Mouse (Mus musculus) limb, embryonic 13.5 days (tissue): Measurements from ENCODE around the gene Ide. TPM values are rescaled to one million over a fixed set of nuclear protein-coding genes. Genes with fewer than 3 reads are reported as not detected.

Experiments used
- ATAC-seq: fragments of 200-750 bp; cut with Nextera tagmentation; 2 replicates; pipeline ENCODE4 v1.8.0; 2017; ENCODE audit warnings: low read depth, moderate number of reproducible peaks, moderate TSS enrichment; ENCODE audit not compliant: low FRiP score
- H3K27ac ChIP-seq: fragments of 300-500 bp; sonication (generic); 2 replicates; pipeline ENCODE4 v1.5.1; 2015; ENCODE audit warnings: inconsistent platforms, mild to moderate bottlenecking, moderate library complexity
- H3K27me3 ChIP-seq: fragments of 300-500 bp; sonication (generic); 2 replicates; pipeline ENCODE4 v1.6.1; 2015; ENCODE audit warnings: mild to moderate bottlenecking, inconsistent platforms
- H3K36me3 ChIP-seq: fragments of 300-500 bp; sonication (generic); 2 replicates; pipeline ENCODE4 v1.6.1; 2015; ENCODE audit warnings: inconsistent platforms, mild to moderate bottlenecking, moderate library complexity
- H3K4me1 ChIP-seq: fragments of 300-500 bp; sonication (generic); 2 replicates; pipeline ENCODE4 v1.6.1; 2015; ENCODE audit warnings: inconsistent platforms
- H3K4me2 ChIP-seq: fragments of 300-500 bp; sonication (generic); replicated peaks from 2 replicates; pipeline ENCODE4 v1.6.1; 2015; ENCODE audit warnings: inconsistent platforms, mild to moderate bottlenecking, moderate library complexity
- H3K4me3 ChIP-seq: fragments of 300-500 bp; sonication (generic); 2 replicates; pipeline ENCODE4 v1.5.1; 2015; ENCODE audit warnings: moderate library complexity, mild to moderate bottlenecking, inconsistent platforms
- H3K9ac ChIP-seq: fragments of 300-500 bp; sonication (generic); 2 replicates; pipeline ENCODE4 v1.6.1; 2015; ENCODE audit warnings: mild to moderate bottlenecking, inconsistent platforms
- H3K9me3 ChIP-seq: fragments of 300-500 bp; sonication (generic); 2 replicates; pipeline ENCODE4 v1.6.1; 2016; ENCODE audit warnings: inconsistent platforms
- WGBS: fragments of 180-500 bp; shearing (Covaris S2); methylation state at CpG from one replicate; pipeline ENCODE4 v1.1.7; 2015; 5-methylcytosine and 5-hydroxymethylcytosine counted together
- polyA plus RNA-seq: library from polyadenylated mRNA; unstranded; fragments of >200 nt; fragmentation: Nextera tagmentation; extraction: Ambion mirVana; gene quantifications from 2 replicates; pipeline ENCODE4 v1.2.1, GENCODE M21; 2015

Ide gene
- polyA plus RNA-seq, 1 experiment from 2014 or later, result 36.5 TPM

DNA sequence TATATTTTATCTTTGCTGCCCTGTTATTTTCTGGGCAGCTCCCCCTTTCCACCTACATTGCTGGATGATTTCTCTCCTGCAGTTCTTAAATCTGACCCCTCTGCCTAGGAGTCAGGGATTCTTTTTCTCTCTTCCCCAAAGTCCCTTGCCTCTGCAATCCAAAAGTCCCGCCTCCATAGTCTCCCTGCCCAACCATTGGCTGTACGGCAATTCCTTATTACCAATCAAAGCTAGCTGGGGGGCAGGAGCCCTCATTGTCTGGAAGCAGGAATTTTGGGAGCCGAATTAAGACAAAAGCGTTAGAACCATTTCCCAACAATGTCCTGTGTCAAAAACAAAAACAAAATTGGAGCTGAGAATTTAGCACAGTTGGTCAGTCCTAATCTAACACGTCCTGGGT, 24.9 kb upstream of the Ide start:
- no peaks in the 10 kb centered on the region for H3K9me3 ChIP-seq
- no peaks in the 10 kb centered on the region for H3K27me3 ChIP-seq
- H3K4me3 ChIP-seq, result no peak overlapping the region
- H3K9ac ChIP-seq, result no peak overlapping the region
- no peaks in the 10 kb centered on the region for H3K4me1 ChIP-seq
- ATAC-seq, result no peak
- H3K27ac ChIP-seq, result no peak overlapping the region
- no peaks in the 10 kb centered on the region for H3K36me3 ChIP-seq
- 33% methylated on average over 5 of the region's 5 CpGs for WGBS
- H3K4me2 ChIP-seq, result no peak overlapping the region

DNA sequence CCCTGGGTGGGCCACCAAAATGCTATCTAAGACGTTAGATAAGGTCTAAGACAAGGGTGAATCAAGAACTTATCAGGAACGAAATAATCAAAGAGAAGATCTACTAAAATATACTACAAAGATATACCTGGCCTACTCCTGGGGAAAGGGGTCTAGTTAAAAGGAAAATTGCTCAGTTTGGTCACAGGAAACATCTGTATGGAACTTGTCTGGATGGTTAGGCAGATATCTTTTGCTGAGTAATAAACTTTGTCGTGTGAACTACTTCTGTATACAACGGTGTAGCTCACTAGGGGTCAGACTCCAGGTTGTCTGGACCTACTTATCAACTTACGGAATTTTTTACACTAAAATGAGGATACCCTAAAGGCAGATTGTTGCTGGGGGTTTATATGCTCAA, 22.4 kb upstream of the Ide start:
- Histone ChIP-seq H3K4me1 (no peaks in the 10 kb centered on the region), H3K4me2 (no peak overlapping the region), H3K36me3 (no peaks in the 10 kb centered on the region), H3K27me3 (no peaks in the 10 kb centered on the region), H3K9me3 (no peaks in the 10 kb centered on the region), H3K27ac (no peak overlapping the region), H3K4me3 (no peak overlapping the region), H3K9ac (no peak overlapping the region)
- ATAC-seq, result no peak
- 59% methylated on average over 5 of the region's 5 CpGs for WGBS

- Histone ChIP-seq H3K27ac (no peak overlapping the region), H3K9ac (no peak overlapping the region), H3K27me3 (no peaks in the 10 kb centered on the region), H3K4me3 (no peak overlapping the region), H3K9me3 (peaks cover 5% of the 10 kb centered on the region; the same call in 1 of the 2 replicates), H3K36me3 (peaks cover 9% of the 10 kb centered on the region), H3K4me1 (no peaks in the 10 kb centered on the region), H3K4me2 (no peak overlapping the region)
- WGBS, result 81% methylated on average over 6 of the region's 6 CpGs
- ATAC-seq, result no peak
These were observed 15.7 kb upstream of the Ide start for GRCm38 (mm10) chr19:37353331-37353730.

DNA sequence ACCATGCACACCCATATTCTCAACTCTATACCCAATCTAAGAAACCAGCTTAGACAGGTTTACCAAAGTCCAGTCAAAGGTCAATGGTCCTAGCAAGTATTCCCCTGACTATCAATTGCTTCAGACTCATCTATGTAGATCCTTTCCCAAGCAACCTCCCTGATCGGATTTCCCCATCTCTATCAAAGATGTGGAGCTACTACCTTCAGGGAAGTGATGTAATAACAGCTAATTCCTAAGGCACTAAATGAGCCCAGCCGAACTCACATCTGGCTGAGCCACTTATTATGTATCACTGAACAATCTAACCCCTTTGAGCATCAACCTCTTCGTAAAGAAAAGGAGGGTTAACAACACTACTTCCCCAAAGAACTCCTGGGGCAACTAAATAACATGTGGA, 15.1 kb upstream of the Ide start:
- H3K27ac ChIP-seq, result no peak overlapping the region
- no peak for ATAC-seq

GRCm38 (mm10) chr19:37348952-37349351, 11.3 kb upstream of the Ide start:
- no peak for ATAC-seq
- Histone ChIP-seq H3K4me3 (no peak overlapping the region), H3K9me3 (peaks cover 5% of the 10 kb centered on the region; the same call in 1 of the 2 replicates), H3K4me1 (no peaks in the 10 kb centered on the region), H3K27me3 (no peaks in the 10 kb centered on the region), H3K4me2 (no peak overlapping the region), H3K36me3 (peaks cover 9% of the 10 kb centered on the region), H3K27ac (no peak overlapping the region), H3K9ac (no peak overlapping the region)

More for the DNA sequence above, 15.1 kb upstream of the Ide start:
- no peaks in the 10 kb centered on the region for H3K4me1 ChIP-seq
- no peak overlapping the region for H3K4me3 ChIP-seq
- peaks cover 9% of the 10 kb centered on the region for H3K36me3 ChIP-seq
- H3K9me3 ChIP-seq, result peaks cover 5% of the 10 kb centered on the region; the same call in 1 of the 2 replicates
- 74% methylated on average over 3 of the region's 3 CpGs for WGBS
- H3K4me2 ChIP-seq, result no peak overlapping the region
- H3K9ac ChIP-seq, result no peak overlapping the region
- H3K27me3 ChIP-seq, result no peaks in the 10 kb centered on the region

GRCm38 (mm10) chr19:37348331-37348730, 10.7 kb upstream of the Ide start:
- Histone ChIP-seq H3K9ac (no peak overlapping the region), H3K4me2 (no peak overlapping the region), H3K27ac (no peak overlapping the region), H3K27me3 (no peaks in the 10 kb centered on the region), H3K9me3 (peaks cover 5% of the 10 kb centered on the region; the same call in 1 of the 2 replicates), H3K4me1 (no peaks in the 10 kb centered on the region), H3K4me3 (no peak overlapping the region), H3K36me3 (peaks cover 9% of the 10 kb centered on the region)
- no peak for ATAC-seq
- WGBS, result 87% methylated on average over 10 of the region's 10 CpGs

- no peak for ATAC-seq
- Histone ChIP-seq H3K9me3 (no peaks in the 10 kb centered on the region), H3K4me3 (no peak overlapping the region), H3K9ac (no peak overlapping the region), H3K4me1 (no peaks in the 10 kb centered on the region), H3K27ac (no peak overlapping the region), H3K4me2 (no peak overlapping the region), H3K36me3 (no peaks in the 10 kb centered on the region), H3K27me3 (no peaks in the 10 kb centered on the region)
- WGBS, result 78% methylated on average over 3 of the region's 3 CpGs
These were observed 8.6 kb upstream of the Ide start for GRCm38 (mm10) chr19:37346258-37346657.

- Histone ChIP-seq H3K36me3 (no peaks in the 10 kb centered on the region), H3K9ac (no peak overlapping the region), H3K27ac (no peak overlapping the region), H3K4me3 (no peak overlapping the region), H3K4me2 (no peak overlapping the region), H3K27me3 (no peaks in the 10 kb centered on the region), H3K9me3 (no peaks in the 10 kb centered on the region), H3K4me1 (0 out of 2 replicates have a peak, but pooled peaks cover 5% of the 10 kb centered on the region)
- ATAC-seq, result no peak
- WGBS, result 76% methylated on average over 5 of the region's 5 CpGs
These were observed 6.2 kb upstream of the Ide start for GRCm38 (mm10) chr19:37343899-37344298.

GRCm38 (mm10) chr19:37340931-37341330, 3.3 kb upstream of the Ide start:
- H3K36me3 ChIP-seq, result no peaks in the 10 kb centered on the region
- no peaks in the 10 kb centered on the region for H3K27me3 ChIP-seq
- H3K4me2 ChIP-seq, result no peak overlapping the region
- 74% methylated on average over 5 of the region's 5 CpGs for WGBS
- no peak for ATAC-seq
- no peak overlapping the region for H3K9ac ChIP-seq
- no peak overlapping the region for H3K4me3 ChIP-seq
- H3K27ac ChIP-seq, result no peak overlapping the region
- no peaks in the 10 kb centered on the region for H3K9me3 ChIP-seq
- 0 out of 2 replicates have a peak, but pooled peaks cover 9% of the 10 kb centered on the region for H3K4me1 ChIP-seq

- Histone ChIP-seq H3K4me2 (no peak overlapping the region), H3K9ac (no peak overlapping the region), H3K9me3 (no peaks in the 10 kb centered on the region), H3K4me3 (no peak overlapping the region), H3K27ac (no peak overlapping the region), H3K27me3 (no peaks in the 10 kb centered on the region), H3K36me3 (no peaks in the 10 kb centered on the region), H3K4me1 (0 out of 2 replicates have a peak, but pooled peaks cover 9% of the 10 kb centered on the region)
- no peak for ATAC-seq
- 81% methylated on average over 5 of the region's 5 CpGs for WGBS
These were observed 2.8 kb upstream of the Ide start for GRCm38 (mm10) chr19:37340495-37340894.

- Histone ChIP-seq H3K4me3 (no peak overlapping the region), H3K36me3 (no peaks in the 10 kb centered on the region), H3K4me1 (0 out of 2 replicates have a peak, but pooled peaks cover 9% of the 10 kb centered on the region), H3K9me3 (no peaks in the 10 kb centered on the region), H3K4me2 (no peak overlapping the region), H3K27ac (no peak overlapping the region), H3K27me3 (no peaks in the 10 kb centered on the region), H3K9ac (no peak overlapping the region)
- 77% methylated on average over 1 of the region's 1 CpGs for WGBS
- ATAC-seq, result no peak
These were observed 2.3 kb downstream of the Ide start for GRCm38 (mm10) chr19:37335392-37335791.

GRCm38 (mm10) chr19:37333357-37333756, 4.3 kb downstream of the Ide start:
- H3K4me3 ChIP-seq, result no peak overlapping the region
- 0 out of 2 replicates have a peak, but pooled peaks cover under 1% of the 10 kb centered on the region for H3K4me1 ChIP-seq
- no peak for ATAC-seq
- peaks cover 5% of the 10 kb centered on the region for H3K36me3 ChIP-seq
- WGBS, result 93% methylated on average over 5 of the region's 5 CpGs
- no peak overlapping the region for H3K27ac ChIP-seq
- H3K4me2 ChIP-seq, result no peak overlapping the region
- H3K27me3 ChIP-seq, result no peaks in the 10 kb centered on the region
- H3K9me3 ChIP-seq, result no peaks in the 10 kb centered on the region
- no peak overlapping the region for H3K9ac ChIP-seq

- Histone ChIP-seq H3K9me3 (no peaks in the 10 kb centered on the region), H3K4me2 (no peak overlapping the region), H3K4me3 (no peak overlapping the region), H3K27ac (no peak overlapping the region), H3K4me1 (no peaks in the 10 kb centered on the region), H3K36me3 (peaks cover 11% of the 10 kb centered on the region), H3K9ac (no peak overlapping the region), H3K27me3 (no peaks in the 10 kb centered on the region)
- no peak for ATAC-seq
- 85% methylated on average over 4 of the region's 4 CpGs for WGBS
These were observed 4.9 kb downstream of the Ide start for GRCm38 (mm10) chr19:37332726-37333125.
